Mouse (Mus musculus): ENCODE measurements at regions not wholly inside any gene's neighbourhood (a gene's known extent, or its start where the extent isn't known, plus 50 kb on each side); places are given as distances from the start of the nearest gene placed in this dataset.

DNA sequence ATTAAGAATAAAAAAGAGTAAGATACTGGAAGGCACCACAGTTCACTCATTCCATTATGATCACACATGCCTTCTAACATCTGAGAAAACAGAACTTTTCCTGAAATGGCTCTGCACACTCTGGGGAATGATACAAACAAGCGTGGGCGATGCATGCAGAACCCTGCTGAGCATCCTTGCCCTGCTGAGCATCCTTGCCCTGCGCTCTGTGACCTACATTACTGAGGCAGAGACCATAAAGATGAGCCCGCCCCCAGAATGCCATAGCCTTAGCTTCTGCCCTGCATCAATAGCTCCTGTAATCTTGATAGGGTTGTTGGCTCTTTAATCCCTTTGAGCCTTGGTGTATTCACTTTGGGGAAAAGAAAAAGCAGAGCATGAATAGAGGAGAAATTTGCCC is 132.2 kb upstream of the B3gat2 start:
- no peak overlapping the region for H3K27ac ChIP-seq
- no peak for TF ChIP-seq CTCF (IDR thresholded peaks at IDR 0.05; ENCODE audit: low read depth)
- DNase-seq (ENCODE audit: low read depth in 3 of 3, low spot score in 3 of 3) = no peak
- H3K27me3 ChIP-seq (ENCODE audit: control insufficient read depth, insufficient read depth, low read length) = no peaks in the 10 kb centered on the region
- no peak for ATAC-seq (ENCODE audit: insufficient read depth)
- no peak overlapping the region for H3K9ac ChIP-seq (replicated peaks)
- no peak overlapping the region for H3K4me3 ChIP-seq (ENCODE audit: insufficient read depth in 1 of 2, low read depth in 2 of 2, low read length in 2 of 2)
- H3K36me3 ChIP-seq (replicated peaks; ENCODE audit: control insufficient read depth, insufficient read depth, low read depth) = no peaks in the 10 kb centered on the region
- no peaks in the 10 kb centered on the region for H3K4me1 ChIP-seq (replicated peaks; ENCODE audit: control insufficient read depth in 2 of 2, insufficient read depth in 2 of 2, low read length in 1 of 2)
- 49% methylated on average over 4 of the region's 4 CpGs for WGBS (ENCODE audit: insufficient replicate concordance)
- H3K9me3 ChIP-seq (ENCODE audit: control insufficient read depth, low read length) = no peaks in the 10 kb centered on the region
- no peak overlapping the region for H3K4me2 ChIP-seq (ENCODE audit: low read depth)

DNA sequence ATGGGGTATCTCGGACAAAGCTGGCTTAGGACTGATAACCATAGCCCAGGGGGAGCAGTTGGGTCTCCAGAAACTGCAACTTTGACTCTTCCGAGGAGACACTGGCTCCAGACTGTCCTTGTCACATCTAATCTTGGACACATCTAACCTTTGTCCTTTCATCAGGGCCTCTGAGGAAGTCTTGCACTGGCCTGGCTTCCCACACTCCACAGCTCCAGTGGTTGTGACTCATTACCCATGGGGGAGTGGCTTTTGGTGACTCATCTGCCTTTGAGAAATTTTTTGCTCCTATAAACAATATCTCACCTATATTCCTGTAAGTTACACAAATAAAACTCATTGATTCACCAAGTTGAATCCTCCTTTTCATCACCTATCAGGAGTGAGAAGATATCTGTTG is 116.5 kb upstream of the B3gat2 start:
- no peak overlapping the region for H3K9ac ChIP-seq (replicated peaks)
- H3K4me1 ChIP-seq (replicated peaks; ENCODE audit: control insufficient read depth in 2 of 2, insufficient read depth in 2 of 2, low read length in 1 of 2) = no peaks in the 10 kb centered on the region
- no peaks in the 10 kb centered on the region for H3K36me3 ChIP-seq (replicated peaks; ENCODE audit: control insufficient read depth, insufficient read depth, low read depth)
- H3K4me2 ChIP-seq (ENCODE audit: low read depth) = no peak overlapping the region
- 30% methylated on average over 2 of the region's 2 CpGs for WGBS (ENCODE audit: insufficient replicate concordance)
- no peak overlapping the region for H3K27ac ChIP-seq
- H3K27me3 ChIP-seq (ENCODE audit: control insufficient read depth, insufficient read depth, low read length) = no peaks in the 10 kb centered on the region
- no peak overlapping the region for H3K4me3 ChIP-seq (ENCODE audit: insufficient read depth in 1 of 2, low read depth in 2 of 2, low read length in 2 of 2)
- TF ChIP-seq EP300 (IDR thresholded peaks at IDR 0.05; ENCODE audit: low read depth) (no peak), CTCF (IDR thresholded peaks at IDR 0.05; ENCODE audit: low read depth) (no peak)
- ATAC-seq (ENCODE audit: insufficient read depth) (no peak), DNase-seq (ENCODE audit: low read depth in 3 of 3, low spot score in 3 of 3) (no peak)
- no peaks in the 10 kb centered on the region for H3K9me3 ChIP-seq (ENCODE audit: control insufficient read depth, low read length)

DNA sequence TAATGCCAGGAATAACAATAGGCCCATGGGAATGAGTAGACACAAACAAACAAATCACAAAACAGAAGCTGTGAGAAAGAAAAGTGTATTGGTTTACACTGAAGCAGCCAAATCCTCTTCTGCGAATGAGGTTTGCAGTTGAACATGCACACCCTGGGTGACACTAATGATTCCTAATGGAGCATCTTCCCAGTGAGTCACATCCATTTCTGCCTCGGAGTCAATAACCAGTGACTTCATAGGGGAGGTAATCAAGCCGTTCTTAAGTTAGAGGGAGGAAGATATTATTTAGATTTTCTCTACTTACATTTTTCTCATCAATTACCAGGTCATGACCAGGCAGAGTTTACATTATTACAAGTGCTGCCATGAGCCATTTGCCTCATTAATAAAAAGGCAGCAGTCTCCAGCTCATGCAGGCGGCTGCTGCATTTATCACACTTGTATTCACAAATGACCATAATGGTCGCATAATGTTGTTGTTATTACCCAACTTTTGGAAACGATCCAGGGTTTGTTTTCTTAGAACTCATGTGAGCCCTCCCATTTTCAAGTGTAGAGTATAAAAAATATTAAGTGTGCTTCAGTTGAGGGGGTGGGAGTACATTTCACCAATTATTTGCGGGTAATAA is 112.6 kb upstream of the B3gat2 start:
- H3K4me3 ChIP-seq (ENCODE audit: insufficient read depth in 1 of 2, low read depth in 2 of 2, low read length in 2 of 2) = no peak overlapping the region
- TF ChIP-seq EP300 (IDR thresholded peaks at IDR 0.05; ENCODE audit: low read depth) = no peak
- no peak for TF ChIP-seq CTCF (IDR thresholded peaks at IDR 0.05; ENCODE audit: low read depth)
- WGBS (ENCODE audit: insufficient replicate concordance) = 70% methylated on average over 7 of the region's 7 CpGs
- H3K9me3 ChIP-seq (ENCODE audit: control insufficient read depth, low read length) = no peaks in the 10 kb centered on the region
- no peak overlapping the region for H3K9ac ChIP-seq (replicated peaks)
- DNase-seq (ENCODE audit: low read depth in 3 of 3, low spot score in 3 of 3) (no peak), ATAC-seq (ENCODE audit: insufficient read depth) (no peak)
- H3K27ac ChIP-seq = no peak overlapping the region
- H3K36me3 ChIP-seq (replicated peaks; ENCODE audit: control insufficient read depth, insufficient read depth, low read depth) = no peaks in the 10 kb centered on the region
- H3K27me3 ChIP-seq (ENCODE audit: control insufficient read depth, insufficient read depth, low read length) = no peaks in the 10 kb centered on the region
- no peak overlapping the region for H3K4me2 ChIP-seq (ENCODE audit: low read depth)
- H3K4me1 ChIP-seq (replicated peaks; ENCODE audit: control insufficient read depth in 2 of 2, insufficient read depth in 2 of 2, low read length in 1 of 2) = no peaks in the 10 kb centered on the region

DNA sequence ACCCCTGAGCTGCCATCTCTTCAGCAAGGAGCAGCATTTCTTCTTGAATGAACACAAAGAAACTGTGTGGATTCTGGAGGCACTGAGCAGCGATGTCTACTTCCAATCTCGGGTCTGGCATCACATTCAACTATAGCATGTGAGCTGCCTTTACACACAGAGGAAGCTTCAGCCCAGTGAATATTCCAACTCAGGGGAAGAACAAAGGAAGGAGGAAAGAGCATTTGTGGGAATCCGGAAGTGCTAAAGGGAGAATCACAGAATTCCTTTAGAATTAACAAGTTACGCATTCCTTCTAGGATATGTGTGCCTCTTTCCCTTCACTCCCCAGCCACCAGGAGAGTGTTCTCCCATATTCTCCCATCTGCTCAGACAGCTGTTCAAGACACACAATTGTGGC is 111.7 kb upstream of the B3gat2 start:
- Histone ChIP-seq H3K4me1 (replicated peaks; ENCODE audit: control insufficient read depth in 2 of 2, insufficient read depth in 2 of 2, low read length in 1 of 2) (no peaks in the 10 kb centered on the region), H3K27me3 (ENCODE audit: control insufficient read depth, insufficient read depth, low read length) (no peaks in the 10 kb centered on the region), H3K27ac (no peak overlapping the region), H3K9me3 (ENCODE audit: control insufficient read depth, low read length) (no peaks in the 10 kb centered on the region), H3K9ac (replicated peaks) (no peak overlapping the region), H3K4me2 (ENCODE audit: low read depth) (no peak overlapping the region), H3K36me3 (replicated peaks; ENCODE audit: control insufficient read depth, insufficient read depth, low read depth) (no peaks in the 10 kb centered on the region), H3K4me3 (ENCODE audit: insufficient read depth in 1 of 2, low read depth in 2 of 2, low read length in 2 of 2) (no peak overlapping the region)
- no peak for DNase-seq (ENCODE audit: low read depth in 3 of 3, low spot score in 3 of 3)
- WGBS (ENCODE audit: insufficient replicate concordance) = 59% methylated on average over 4 of the region's 4 CpGs
- ATAC-seq (ENCODE audit: insufficient read depth) = no peak
- no peak for TF ChIP-seq EP300 (IDR thresholded peaks at IDR 0.05; ENCODE audit: low read depth)
- no peak for TF ChIP-seq CTCF (IDR thresholded peaks at IDR 0.05; ENCODE audit: low read depth)

DNA sequence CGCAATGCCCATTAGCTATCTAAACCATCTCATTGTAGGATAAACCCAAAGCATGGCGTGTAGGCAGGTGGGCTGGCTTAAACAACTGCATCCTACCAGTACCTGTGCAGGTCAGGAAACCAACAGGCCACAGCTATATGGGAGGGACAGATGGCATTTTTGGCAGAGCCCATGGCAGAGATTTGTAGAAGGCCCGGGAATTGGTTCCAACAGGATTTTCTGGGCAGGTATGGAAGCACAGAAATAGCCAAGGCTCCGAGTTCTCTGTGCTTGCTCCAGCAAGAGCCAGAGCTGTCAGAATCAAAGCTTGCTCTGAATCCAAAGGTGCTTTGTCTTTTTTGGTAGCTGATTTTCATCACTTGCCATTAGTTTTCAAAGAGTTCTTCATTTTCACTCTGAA is 107.9 kb upstream of the B3gat2 start:
- Histone ChIP-seq H3K27ac (no peak overlapping the region), H3K9ac (replicated peaks) (no peak overlapping the region), H3K27me3 (ENCODE audit: control insufficient read depth, insufficient read depth, low read length) (no peaks in the 10 kb centered on the region), H3K4me1 (replicated peaks; ENCODE audit: control insufficient read depth in 2 of 2, insufficient read depth in 2 of 2, low read length in 1 of 2) (no peaks in the 10 kb centered on the region), H3K4me3 (ENCODE audit: insufficient read depth in 1 of 2, low read depth in 2 of 2, low read length in 2 of 2) (no peak overlapping the region), H3K4me2 (ENCODE audit: low read depth) (no peak overlapping the region), H3K36me3 (replicated peaks; ENCODE audit: control insufficient read depth, insufficient read depth, low read depth) (no peaks in the 10 kb centered on the region), H3K9me3 (ENCODE audit: control insufficient read depth, low read length) (no peaks in the 10 kb centered on the region)
- ATAC-seq (ENCODE audit: insufficient read depth) (no peak), DNase-seq (ENCODE audit: low read depth in 3 of 3, low spot score in 3 of 3) (no peak)
- TF ChIP-seq EP300 (IDR thresholded peaks at IDR 0.05; ENCODE audit: low read depth) = no peak
- no peak for TF ChIP-seq CTCF (IDR thresholded peaks at IDR 0.05; ENCODE audit: low read depth)
- 62% methylated on average over 4 of the region's 4 CpGs for WGBS (ENCODE audit: insufficient replicate concordance)

Data from liver, embryonic 14.5 days (tissue).